Mouse (Mus musculus) monocyte, adult 5-6 weeks (primary cell): Measurements from ENCODE around the gene Foxc2. TPM values are rescaled to one million over a fixed set of nuclear protein-coding genes. Genes with fewer than 3 reads are reported as not detected.

Experiments used
- ATAC-seq: fragments of 153-309, 156-312 bp; replicated peaks from 2 replicates; pipeline ENCODE4 v1.8.0; 2017; ENCODE audit warnings: mild to moderate bottlenecking; ENCODE audit not compliant: low TSS enrichment, insufficient number of reproducible peaks, severe bottlenecking, poor library complexity, low FRiP score
- total RNA-seq: library from RNA; stranded (forward); fragments of 200-1000, 200-491, 200-594 nt; gene quantifications from 3 replicates; pipeline ENCODE4 v1.2.3, GENCODE M21; 2017

Gene Foxc2
- total RNA-seq = not detected in 3 replicates

GRCm38 (mm10) chr8:121115948-121116347, at the start of gene Foxc2:
TSS of gene Foxc2 (plus strand) at chr8:121116171.
- 0 out of 2 replicates have a peak, but pooled peaks have one; percentile 44 for ATAC-seq

- no peak for ATAC-seq
Measured at GRCm38 (mm10) chr8:121071454-121071853, 44.5 kb upstream of the Foxc2 start.

GRCm38 (mm10) chr8:121072406-121073130, 43.4 kb upstream of the Foxc2 start:
- no peak for ATAC-seq

GRCm38 (mm10) chr8:121073174-121074107, 42.5 kb upstream of the Foxc2 start:
- ATAC-seq = no peak

- ATAC-seq = no peak
Measured at GRCm38 (mm10) chr8:121074108-121074847, 41.7 kb upstream of the Foxc2 start.

- no peak for ATAC-seq
Measured at GRCm38 (mm10) chr8:121074848-121075145, 41.2 kb upstream of the Foxc2 start.

- no peak for ATAC-seq
Measured at GRCm38 (mm10) chr8:121075936-121076335, 40.0 kb upstream of the Foxc2 start.

GRCm38 (mm10) chr8:121076555-121076954, 39.4 kb upstream of the Foxc2 start:
- no peak for ATAC-seq

GRCm38 (mm10) chr8:121078721-121079120, 37.2 kb upstream of the Foxc2 start:
- no peak for ATAC-seq

- no peak for ATAC-seq
Measured at GRCm38 (mm10) chr8:121079201-121079600, 36.8 kb upstream of the Foxc2 start.

- ATAC-seq = no peak
Measured at GRCm38 (mm10) chr8:121079944-121080343, 36.0 kb upstream of the Foxc2 start.

GRCm38 (mm10) chr8:121080361-121081090, 35.4 kb upstream of the Foxc2 start:
- no peak for ATAC-seq

- ATAC-seq = no peak
Measured at GRCm38 (mm10) chr8:121081398-121081797, 34.6 kb upstream of the Foxc2 start.

- ATAC-seq = no peak
Measured at GRCm38 (mm10) chr8:121082218-121083092, 33.5 kb upstream of the Foxc2 start.

GRCm38 (mm10) chr8:121083093-121083935, 32.7 kb upstream of the Foxc2 start:
- ATAC-seq = no peak

- no peak for ATAC-seq
Measured at GRCm38 (mm10) chr8:121083936-121084209, 32.1 kb upstream of the Foxc2 start.
